Mouse (Mus musculus) bone marrow macrophage, adult 2 months (primary cell): ENCODE data around the gene Gm4924. TPM values are rescaled to one million over a fixed set of nuclear protein-coding genes. Genes with fewer than 3 reads are reported as not detected.
A peak's percentile ranks its signal among the peaks of the same experiment; 100 is the strongest.

Experiments
- H3K27ac ChIP-seq: 2 replicates; pipeline ENCODE4 v1.5.1; 2012; ENCODE audit warnings: low read depth, low read length; ENCODE audit not compliant: insufficient read depth
- H3K4me1 ChIP-seq: 2 replicates; pipeline ENCODE4 v1.6.1; 2012; ENCODE audit warnings: low read length; ENCODE audit not compliant: control insufficient read depth, insufficient read depth
- H3K4me3 ChIP-seq: 2 replicates; pipeline ENCODE4 v1.5.1; 2012; ENCODE audit warnings: mild to moderate bottlenecking, low read length, moderate library complexity; ENCODE audit not compliant: insufficient read depth
- CTCF ChIP-seq: IDR thresholded peaks from 2 replicates; pipeline ENCODE4 v1.5.1; 2012; ENCODE audit warnings: low read depth, mild to moderate bottlenecking, low read length, moderate library complexity
- POLR2A ChIP-seq: IDR thresholded peaks from 2 replicates; pipeline ENCODE4 v1.6.1; 2012; ENCODE audit warnings: mild to moderate bottlenecking, low read depth, low read length, borderline replicate concordance
- polyA plus RNA-seq: library from polyadenylated mRNA; stranded (reverse); fragments of >200 nt; gene quantifications from 2 replicates; pipeline ENCODE4 v1.2.4, GENCODE M21; 2012; ENCODE audit not compliant: missing spikeins, insufficient read depth, insufficient read length

Gm4924 gene
- polyA plus RNA-seq = 1.9 and 3.3 TPM in 2 replicates

GRCm38 (mm10) chr10:82354083-82355010 lies at the start of gene Gm4924:
TSS of gene Gm4924 (plus strand) at chr10:82354255.
- no peak for TF ChIP-seq CTCF
- 0 out of 2 replicates have a peak, but pooled peaks have one; percentile 5 for TF ChIP-seq POLR2A
- Histone ChIP-seq H3K4me3 (peak within 1 kb of the TSS; percentile 76), H3K4me1 (no peaks in the 10 kb centered on the region), H3K27ac (peak within 1 kb of the TSS; percentile 80)

DNA sequence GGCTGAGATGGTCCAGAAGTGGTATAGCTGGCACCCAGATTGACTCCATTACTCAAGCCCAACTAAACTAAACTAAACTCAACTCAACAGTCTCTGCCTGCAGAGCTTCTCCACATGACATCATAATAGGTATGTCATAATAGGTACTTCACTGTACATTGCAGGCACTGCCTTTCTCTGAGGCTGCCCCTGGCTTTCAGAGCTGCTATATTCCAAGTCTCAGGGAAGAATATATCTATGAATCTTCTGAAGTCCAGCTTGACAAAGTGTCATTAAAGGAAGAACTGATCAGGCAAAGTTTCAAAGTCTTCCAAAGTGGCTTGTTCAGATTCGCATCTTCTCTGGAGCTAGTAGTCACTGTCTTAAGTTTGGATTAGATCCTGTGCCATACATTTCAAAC lies 37.6 kb upstream of the Gm4924 start, which contains the start of gene 4932415D10Rik:
4932415D10Rik (minus strand) TSS at position 101 of the 400 bp plus-strand sequence.
- no peak within 1 kb of the TSS for H3K27ac ChIP-seq
- TF ChIP-seq POLR2A (no peak), CTCF (no peak)
- H3K4me3 ChIP-seq = no peak within 1 kb of the TSS
- H3K4me1 ChIP-seq = no peaks in the 10 kb centered on the region

DNA sequence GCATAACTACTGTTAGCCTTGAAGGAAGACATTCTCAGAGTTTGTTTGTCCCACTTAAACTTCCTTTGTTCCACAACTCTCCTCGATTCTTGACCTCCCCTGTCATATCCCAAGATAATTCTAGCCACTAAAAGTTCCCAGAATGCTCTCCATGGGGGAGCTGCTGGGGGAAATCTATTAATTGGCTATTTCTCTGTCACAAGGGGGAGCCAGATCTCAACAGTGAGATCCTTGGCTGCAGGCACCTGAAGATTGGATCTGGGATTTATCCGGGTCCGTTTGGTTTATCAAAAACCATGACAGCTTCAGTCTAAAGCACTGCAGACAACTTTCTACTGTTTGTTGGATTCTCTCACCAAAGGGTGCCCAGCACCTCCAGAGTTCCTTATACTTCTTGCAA lies 33.9 kb upstream of the Gm4924 start:
- H3K4me1 ChIP-seq = no peaks in the 10 kb centered on the region
- no peak overlapping the region for H3K27ac ChIP-seq
- no peak overlapping the region for H3K4me3 ChIP-seq
- TF ChIP-seq CTCF (no peak), POLR2A (no peak)

- no peaks in the 10 kb centered on the region for H3K4me1 ChIP-seq
- TF ChIP-seq POLR2A (no peak), CTCF (no peak)
- no peak overlapping the region for H3K4me3 ChIP-seq
- H3K27ac ChIP-seq = no peak overlapping the region
These were observed 24.2 kb upstream of the Gm4924 start for GRCm38 (mm10) chr10:82329826-82330225.

- no peak overlapping the region for H3K4me3 ChIP-seq
- no peak for TF ChIP-seq CTCF
- TF ChIP-seq POLR2A = no peak
- H3K4me1 ChIP-seq = no peaks in the 10 kb centered on the region
- no peak overlapping the region for H3K27ac ChIP-seq
These were observed 1.3 kb downstream of the Gm4924 start for GRCm38 (mm10) chr10:82355401-82355800.

GRCm38 (mm10) chr10:82361911-82362310 lies 7.9 kb downstream of the Gm4924 start:
- Histone ChIP-seq H3K4me3 (no peak overlapping the region), H3K27ac (no peak overlapping the region), H3K4me1 (no peaks in the 10 kb centered on the region)
- no peak for TF ChIP-seq CTCF
- TF ChIP-seq POLR2A = no peak

DNA sequence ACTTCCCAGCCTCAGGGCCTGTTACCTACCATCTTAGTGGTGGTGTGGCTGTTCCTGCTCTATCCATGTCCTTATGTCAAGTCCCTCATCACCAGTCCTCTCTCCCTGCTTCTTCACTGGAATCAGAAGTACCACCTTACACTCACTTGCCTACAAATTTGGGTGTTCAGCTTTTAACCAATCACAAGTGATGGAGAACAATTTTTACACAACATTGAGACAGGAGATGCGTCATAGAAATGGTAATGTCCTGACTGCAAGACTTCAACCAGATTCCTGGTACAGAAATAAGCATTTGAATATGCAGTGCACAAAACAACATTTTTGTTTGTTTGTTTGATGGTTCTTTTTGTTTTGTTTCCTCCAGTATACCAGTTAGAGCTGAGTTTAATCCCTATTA lies 28.9 kb downstream of the Gm4924 start:
- Histone ChIP-seq H3K4me3 (no peak overlapping the region), H3K4me1 (no peaks in the 10 kb centered on the region), H3K27ac (no peak overlapping the region)
- TF ChIP-seq POLR2A (no peak), CTCF (no peak)

DNA sequence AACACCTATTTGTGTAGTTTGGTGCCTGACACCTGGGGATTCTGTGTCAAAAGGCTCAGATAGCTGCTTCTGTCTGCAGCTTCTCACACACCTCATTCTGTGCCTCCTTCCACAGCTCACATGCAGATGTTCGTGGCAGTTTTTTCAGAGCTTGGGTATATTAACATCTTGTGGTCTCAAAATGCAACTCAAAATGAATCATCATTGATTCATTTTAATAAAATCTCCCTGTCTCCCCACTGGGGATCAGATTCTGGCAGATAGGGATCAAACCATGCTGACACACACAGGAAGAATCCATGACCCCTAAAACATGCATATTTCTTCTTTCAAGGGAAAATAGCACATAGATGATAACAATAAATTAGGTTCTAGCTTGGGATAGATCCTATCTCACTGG lies 55.5 kb downstream of the Gm4924 start:
- H3K4me3 ChIP-seq = no peak overlapping the region
- H3K4me1 ChIP-seq = no peaks in the 10 kb centered on the region
- H3K27ac ChIP-seq = no peak overlapping the region
- TF ChIP-seq CTCF (no peak), POLR2A (no peak)

DNA sequence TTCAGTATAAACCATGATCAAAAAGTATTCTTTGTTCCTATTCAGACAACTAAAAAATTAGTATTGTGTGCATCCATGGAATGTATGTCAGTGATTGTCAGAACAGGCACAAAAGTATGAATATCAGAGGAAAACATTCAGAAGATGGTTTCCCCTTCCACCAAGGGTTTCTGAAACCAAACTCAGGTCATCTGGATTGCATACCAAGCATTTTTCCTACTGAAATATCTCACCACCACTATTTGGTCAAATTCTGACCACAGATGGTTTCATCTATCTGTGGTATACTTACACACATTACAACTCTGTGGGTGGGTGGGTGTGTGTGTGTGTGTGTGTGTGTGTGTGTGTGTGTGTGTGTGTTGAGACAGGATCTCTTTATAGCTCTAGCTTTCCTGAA lies 69.6 kb downstream of the Gm4924 start:
- H3K4me3 ChIP-seq = no peak overlapping the region
- no peaks in the 10 kb centered on the region for H3K4me1 ChIP-seq
- no peak overlapping the region for H3K27ac ChIP-seq
- no peak for TF ChIP-seq CTCF
- TF ChIP-seq POLR2A = no peak

Other genes with a start within 250 kb of the Gm4924 start
- 1.5 and 1.9 TPM in 2 replicates for gene AU041133, start 226.2 kb upstream of the Gm4924 start, polyA plus RNA-seq
- gene Zfp938, start 113.0 kb upstream of the Gm4924 start, polyA plus RNA-seq = 4.5 and 4.9 TPM in 2 replicates
- not detected in 2 replicates for gene 4932415D10Rik, start 37.7 kb upstream of the Gm4924 start, polyA plus RNA-seq
- not detected in 2 replicates for gene Gm1553, start 138.4 kb downstream of the Gm4924 start, polyA plus RNA-seq